Mouse (Mus musculus): ENCODE measurements around the gene Col23a1. TPM values are rescaled to one million over a fixed set of nuclear protein-coding genes. Genes with fewer than 3 reads are reported as not detected.
A peak's percentile ranks its signal among the peaks of the same experiment; 100 is the strongest.

Gene Col23a1
- total and polyA plus RNA-seq, 2 experiments from 2014 or later: 3.5 to 7.2 TPM

DNA sequence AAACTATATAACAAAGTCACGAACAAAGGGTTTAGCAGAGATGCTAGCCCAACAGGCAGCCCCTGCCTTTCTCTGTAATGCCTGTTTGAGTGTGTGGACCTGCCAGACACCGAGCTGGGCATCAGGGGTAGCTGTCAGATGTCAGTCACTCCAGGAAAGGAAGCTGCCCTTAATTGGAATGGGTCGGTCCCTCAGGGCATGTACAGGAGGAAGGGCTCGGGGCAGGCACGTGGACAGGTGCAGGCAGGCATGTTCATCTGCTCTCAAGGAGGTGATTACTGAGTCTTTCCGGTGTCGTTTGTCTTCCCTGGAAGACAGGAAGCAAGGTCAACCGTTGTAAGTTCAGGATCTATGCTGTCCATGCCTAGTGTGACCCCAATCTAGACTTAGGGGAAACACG, 233.9 kb downstream of the Col23a1 start:
- WGBS: 66% methylated on average over 9 of the region's 9 CpGs
- ATAC-seq (ENCODE audit: insufficient read depth, low read depth) (no peak), DNase-seq (ENCODE audit: low spot score) (no peak)
- Histone ChIP-seq H3K9me3 (replicated peaks; ENCODE audit: control insufficient read depth, low read length) (no peaks in the 10 kb centered on the region), H3K4me1 (ENCODE audit: control insufficient read depth, insufficient read depth) (no peaks in the 10 kb centered on the region; the same call in 1 of the 2 replicates), H3K36me3 (replicated peaks; ENCODE audit: control insufficient read depth, insufficient read depth, low read length) (no peaks in the 10 kb centered on the region), H3K4me3 (ENCODE audit: low read depth, low read length) (no peak overlapping the region), H3K27ac (ENCODE audit: low read depth) (no peak overlapping the region), H3K27me3 (ENCODE audit: control insufficient read depth, insufficient read depth, low read length) (peaks cover 11% of the 10 kb centered on the region; the same call in 1 of the 2 replicates), H3K9ac (replicated peaks; ENCODE audit: low read depth, low read length) (no peak overlapping the region), H3K4me2 (ENCODE audit: low read depth, low read length) (no peak overlapping the region)
- TF ChIP-seq CTCF (IDR thresholded peaks at IDR 0.05; ENCODE audit: low read depth) (no peak), EP300 (IDR thresholded peaks at IDR 0.05; ENCODE audit: low read depth) (no peak)

DNA sequence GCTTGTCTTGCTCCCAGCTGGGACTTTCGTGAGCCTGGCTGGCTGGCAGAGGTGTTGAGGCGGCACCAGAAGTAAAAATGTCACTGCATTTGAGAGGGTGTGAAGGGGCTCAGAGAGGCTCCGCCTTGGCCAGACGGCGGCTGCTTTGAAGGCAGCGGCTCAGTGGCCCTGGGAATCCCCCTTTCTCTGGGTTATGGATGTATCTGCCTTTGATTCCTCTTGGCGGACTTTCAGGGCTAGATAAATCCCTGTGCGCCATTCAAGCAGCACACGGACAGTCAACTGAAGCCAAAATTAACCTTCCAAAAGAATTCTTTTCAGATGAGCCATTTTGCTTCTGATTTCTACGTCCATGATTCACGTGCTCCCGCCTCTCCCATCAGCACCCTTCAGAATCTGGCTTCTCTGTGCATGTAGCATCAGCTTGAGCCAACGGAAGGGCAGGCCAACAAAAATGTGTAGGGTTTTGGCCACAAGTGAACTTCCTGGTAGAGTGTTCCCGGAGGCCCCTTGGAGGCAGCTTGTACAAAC, 237.0 kb downstream of the Col23a1 start:
- Histone ChIP-seq H3K9ac (replicated peaks; ENCODE audit: low read depth, low read length) (no peak overlapping the region), H3K4me1 (ENCODE audit: control insufficient read depth, insufficient read depth) (no peaks in the 10 kb centered on the region; the same call in 1 of the 2 replicates), H3K36me3 (replicated peaks; ENCODE audit: control insufficient read depth, insufficient read depth, low read length) (no peaks in the 10 kb centered on the region), H3K4me3 (ENCODE audit: low read depth, low read length) (no peak overlapping the region), H3K4me2 (ENCODE audit: low read depth, low read length) (peak overlapping the region; percentile 24), H3K27me3 (ENCODE audit: control insufficient read depth, insufficient read depth, low read length) (peaks cover 14% of the 10 kb centered on the region; the same call in 1 of the 2 replicates), H3K9me3 (replicated peaks; ENCODE audit: control insufficient read depth, low read length) (no peaks in the 10 kb centered on the region), H3K27ac (ENCODE audit: low read depth) (no peak overlapping the region)
- TF ChIP-seq EP300 (IDR thresholded peaks at IDR 0.05; ENCODE audit: low read depth) (no peak), CTCF (IDR thresholded peaks at IDR 0.05; ENCODE audit: low read depth) (no peak)
- ATAC-seq (ENCODE audit: insufficient read depth, low read depth): no peak
- peak; percentile 9 for DNase-seq (ENCODE audit: low spot score)
- 11% methylated on average over 14 of the region's 14 CpGs for WGBS

DNA sequence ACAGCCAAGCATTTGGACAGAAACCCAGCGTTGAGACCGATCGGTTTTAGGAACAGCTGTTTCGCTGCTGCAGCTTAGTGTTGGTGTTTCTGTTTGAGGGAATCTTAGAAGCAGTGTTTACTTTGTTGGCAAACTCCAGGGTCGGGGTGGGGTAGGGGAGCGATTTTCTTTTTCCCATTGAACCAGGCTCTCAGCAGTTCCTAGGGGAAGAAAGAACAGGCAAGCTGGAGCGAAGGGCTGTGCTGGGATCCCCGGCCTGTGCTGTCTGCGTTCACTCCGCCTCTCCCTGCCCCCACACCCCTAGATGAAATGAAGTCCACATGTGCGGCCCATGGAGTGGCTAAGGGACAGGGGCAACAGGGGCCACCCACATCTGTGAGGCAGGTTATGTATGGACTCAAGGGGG, 243.4 kb downstream of the Col23a1 start:
- Histone ChIP-seq H3K27ac (ENCODE audit: low read depth) (no peak overlapping the region), H3K4me3 (ENCODE audit: low read depth, low read length) (no peak overlapping the region), H3K27me3 (ENCODE audit: control insufficient read depth, insufficient read depth, low read length) (peaks cover 11% of the 10 kb centered on the region; the same call in 1 of the 2 replicates), H3K4me2 (ENCODE audit: low read depth, low read length) (no peak overlapping the region), H3K9ac (replicated peaks; ENCODE audit: low read depth, low read length) (no peak overlapping the region), H3K4me1 (ENCODE audit: control insufficient read depth, insufficient read depth) (no peaks in the 10 kb centered on the region), H3K36me3 (replicated peaks; ENCODE audit: control insufficient read depth, insufficient read depth, low read length) (no peaks in the 10 kb centered on the region), H3K9me3 (replicated peaks; ENCODE audit: control insufficient read depth, low read length) (no peaks in the 10 kb centered on the region)
- ATAC-seq (ENCODE audit: insufficient read depth, low read depth): no peak
- no peak for TF ChIP-seq CTCF (IDR thresholded peaks at IDR 0.05; ENCODE audit: low read depth)
- no peak for TF ChIP-seq EP300 (IDR thresholded peaks at IDR 0.05; ENCODE audit: low read depth)
- no peak for DNase-seq (ENCODE audit: low spot score)
- 78% methylated on average over 11 of the region's 11 CpGs for WGBS

DNA sequence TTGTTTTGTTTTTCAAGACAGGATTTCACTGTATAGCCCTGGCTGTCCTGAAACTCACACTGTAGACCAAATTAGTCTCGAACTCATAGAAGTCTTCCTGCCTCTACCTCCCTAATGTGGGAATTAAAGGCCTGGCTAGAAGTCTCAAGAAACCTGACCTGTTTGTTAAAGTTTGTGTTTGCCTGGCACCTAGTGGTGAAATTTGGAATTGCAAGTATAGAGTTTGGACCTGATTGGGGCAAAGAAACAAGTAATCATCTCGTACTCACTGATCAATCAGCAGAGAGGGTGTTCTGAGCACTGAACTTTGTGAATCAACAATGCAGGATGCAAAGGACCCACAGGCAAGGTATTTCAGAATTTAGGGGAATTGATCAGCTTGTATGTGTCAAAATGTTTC, 244.6 kb downstream of the Col23a1 start:
- no peak overlapping the region for H3K4me2 ChIP-seq (ENCODE audit: low read depth, low read length)
- peaks cover 8% of the 10 kb centered on the region; the same call in 1 of the 2 replicates for H3K27me3 ChIP-seq (ENCODE audit: control insufficient read depth, insufficient read depth, low read length)
- H3K4me1 ChIP-seq (ENCODE audit: control insufficient read depth, insufficient read depth): no peaks in the 10 kb centered on the region
- no peaks in the 10 kb centered on the region for H3K36me3 ChIP-seq (replicated peaks; ENCODE audit: control insufficient read depth, insufficient read depth, low read length)
- TF ChIP-seq CTCF (IDR thresholded peaks at IDR 0.05; ENCODE audit: low read depth): peak; percentile 82
- TF ChIP-seq EP300 (IDR thresholded peaks at IDR 0.05; ENCODE audit: low read depth): no peak
- ATAC-seq (ENCODE audit: insufficient read depth, low read depth) (no peak), DNase-seq (ENCODE audit: low spot score) (peak; percentile 27)
- WGBS: 16% methylated on average over 2 of the region's 2 CpGs
- H3K9me3 ChIP-seq (replicated peaks; ENCODE audit: control insufficient read depth, low read length): no peaks in the 10 kb centered on the region
- H3K27ac ChIP-seq (ENCODE audit: low read depth): no peak overlapping the region
- H3K9ac ChIP-seq (replicated peaks; ENCODE audit: low read depth, low read length): no peak overlapping the region
- H3K4me3 ChIP-seq (ENCODE audit: low read depth, low read length): no peak overlapping the region

DNA sequence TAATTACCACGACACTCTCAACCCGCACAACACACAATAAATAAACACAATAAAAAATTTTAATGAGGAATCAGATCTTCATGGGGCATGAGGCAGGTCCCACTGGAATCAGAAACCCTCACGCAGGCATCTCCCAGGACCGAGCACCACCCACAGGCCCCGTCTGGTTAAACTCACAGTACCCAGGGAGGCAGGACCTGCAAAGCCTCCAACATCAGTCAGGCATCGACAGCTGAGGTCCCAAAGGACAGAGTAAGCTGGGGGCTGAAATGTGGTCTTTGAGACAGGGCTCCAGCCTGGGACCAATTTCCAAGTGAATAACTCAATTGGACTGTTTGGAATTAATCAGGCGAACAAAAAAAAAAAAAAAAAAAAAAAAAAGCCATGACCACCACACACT, 248.7 kb downstream of the Col23a1 start:
- Histone ChIP-seq H3K9ac (replicated peaks; ENCODE audit: low read depth, low read length) (no peak overlapping the region), H3K4me2 (ENCODE audit: low read depth, low read length) (no peak overlapping the region), H3K36me3 (replicated peaks; ENCODE audit: control insufficient read depth, insufficient read depth, low read length) (no peaks in the 10 kb centered on the region), H3K27me3 (ENCODE audit: control insufficient read depth, insufficient read depth, low read length) (peaks cover 6% of the 10 kb centered on the region; the same call in 1 of the 2 replicates), H3K4me1 (ENCODE audit: control insufficient read depth, insufficient read depth) (no peaks in the 10 kb centered on the region), H3K9me3 (replicated peaks; ENCODE audit: control insufficient read depth, low read length) (no peaks in the 10 kb centered on the region), H3K4me3 (ENCODE audit: low read depth, low read length) (no peak overlapping the region), H3K27ac (ENCODE audit: low read depth) (no peak overlapping the region)
- 63% methylated on average over 7 of the region's 7 CpGs for WGBS
- no peak for ATAC-seq (ENCODE audit: insufficient read depth, low read depth)
- TF ChIP-seq EP300 (IDR thresholded peaks at IDR 0.05; ENCODE audit: low read depth) (no peak), CTCF (IDR thresholded peaks at IDR 0.05; ENCODE audit: low read depth) (no peak)
- no peak for DNase-seq (ENCODE audit: low spot score)

Measured in heart, postnatal 0 days (tissue).